Mouse (Mus musculus) testis, adult 2 months (tissue): ENCODE data around the gene Flt3l.
"Not testable (repeated sequence)": the region's sequence is repeated elsewhere in the genome, so short reads cannot be mapped to it uniquely, and the experiment has no call there.

Source experiments
- CTCF ChIP-seq: fragments of 200-500 bp; IDR thresholded peaks from 2 replicates; pipeline ENCODE4 v1.5.1; 2012; ENCODE audit warnings: low read depth, mild to moderate bottlenecking, inconsistent platforms, low read length, moderate library complexity; ENCODE audit not compliant: control insufficient read depth, insufficient read depth, insufficient replicate concordance
- POLR2A ChIP-seq: fragments of 200-500 bp; IDR thresholded peaks from 2 replicates; pipeline ENCODE4 v1.6.1; 2012; ENCODE audit warnings: low read depth, mild to moderate bottlenecking, inconsistent platforms, low read length, moderate library complexity; ENCODE audit not compliant: control insufficient read depth

GRCm38 (mm10) chr7:45095965-45096364, 40.3 kb downstream of the Flt3l start:
- not testable (repeated sequence) for TF ChIP-seq POLR2A, CTCF
